Mouse (Mus musculus): ENCODE results near the gene Chtop.

Gene Chtop

GRCm38 (mm10) chr3:90508950-90509746 is at the start of gene Chtop:
TSS of gene Chtop (minus strand) at chr3:90509498.
- TF ChIP-seq GATA4 (IDR thresholded peaks at IDR 0.05; ENCODE audit: insufficient replicate concordance, low read length), result no peak

- TF ChIP-seq GATA4 (IDR thresholded peaks at IDR 0.05; ENCODE audit: insufficient replicate concordance, low read length), result no peak
These were observed 46.7 kb upstream of the Chtop start for GRCm38 (mm10) chr3:90555954-90556353.

GRCm38 (mm10) chr3:90552231-90552630 is 42.9 kb upstream of the Chtop start:
- no peak for TF ChIP-seq GATA4 (IDR thresholded peaks at IDR 0.05; ENCODE audit: insufficient replicate concordance, low read length)

GRCm38 (mm10) chr3:90550421-90550790 is 41.1 kb upstream of the Chtop start:
- no peak for TF ChIP-seq GATA4 (IDR thresholded peaks at IDR 0.05; ENCODE audit: insufficient replicate concordance, low read length)

GRCm38 (mm10) chr3:90549676-90550420 is 40.5 kb upstream of the Chtop start:
- no peak for TF ChIP-seq GATA4 (IDR thresholded peaks at IDR 0.05; ENCODE audit: insufficient replicate concordance, low read length)

- TF ChIP-seq GATA4 (IDR thresholded peaks at IDR 0.05; ENCODE audit: insufficient replicate concordance, low read length), result peak; percentile 58; the same call in 1 of the 2 replicates
These were observed 31.6 kb upstream of the Chtop start for GRCm38 (mm10) chr3:90540904-90541303.

- no peak for TF ChIP-seq GATA4 (IDR thresholded peaks at IDR 0.05; ENCODE audit: insufficient replicate concordance, low read length)
These were observed 28.6 kb upstream of the Chtop start for GRCm38 (mm10) chr3:90537905-90538296.

- no peak for TF ChIP-seq GATA4 (IDR thresholded peaks at IDR 0.05; ENCODE audit: insufficient replicate concordance, low read length)
These were observed 28.0 kb upstream of the Chtop start, which contains the start of gene S100a16 for GRCm38 (mm10) chr3:90537141-90537904. TSS of gene S100a16 (plus strand) at chr3:90537254.

- TF ChIP-seq GATA4 (IDR thresholded peaks at IDR 0.05; ENCODE audit: insufficient replicate concordance, low read length), result no peak
These were observed 26.1 kb upstream of the Chtop start for GRCm38 (mm10) chr3:90535446-90535845.

GRCm38 (mm10) chr3:90531713-90532112 is 22.4 kb upstream of the Chtop start:
- TF ChIP-seq GATA4 (IDR thresholded peaks at IDR 0.05; ENCODE audit: insufficient replicate concordance, low read length), result no peak

- TF ChIP-seq GATA4 (IDR thresholded peaks at IDR 0.05; ENCODE audit: insufficient replicate concordance, low read length), result no peak
These were observed 18.1 kb upstream of the Chtop start for GRCm38 (mm10) chr3:90527291-90527873.

- no peak for TF ChIP-seq GATA4 (IDR thresholded peaks at IDR 0.05; ENCODE audit: insufficient replicate concordance, low read length)
These were observed 17.3 kb upstream of the Chtop start, which contains the start of gene S100a14 for GRCm38 (mm10) chr3:90526580-90526979. TSS of gene S100a14 (plus strand) at chr3:90526856.

GRCm38 (mm10) chr3:90526076-90526475 is 16.8 kb upstream of the Chtop start:
- no peak for TF ChIP-seq GATA4 (IDR thresholded peaks at IDR 0.05; ENCODE audit: insufficient replicate concordance, low read length)

GRCm38 (mm10) chr3:90525421-90525820 is 16.1 kb upstream of the Chtop start:
- TF ChIP-seq GATA4 (IDR thresholded peaks at IDR 0.05; ENCODE audit: insufficient replicate concordance, low read length), result no peak

GRCm38 (mm10) chr3:90517711-90518110 is 8.4 kb upstream of the Chtop start:
- TF ChIP-seq GATA4 (IDR thresholded peaks at IDR 0.05; ENCODE audit: insufficient replicate concordance, low read length), result no peak
